15 mouse cellular contexts compared by ENCODE assay signal in the genomic region with DNA sequence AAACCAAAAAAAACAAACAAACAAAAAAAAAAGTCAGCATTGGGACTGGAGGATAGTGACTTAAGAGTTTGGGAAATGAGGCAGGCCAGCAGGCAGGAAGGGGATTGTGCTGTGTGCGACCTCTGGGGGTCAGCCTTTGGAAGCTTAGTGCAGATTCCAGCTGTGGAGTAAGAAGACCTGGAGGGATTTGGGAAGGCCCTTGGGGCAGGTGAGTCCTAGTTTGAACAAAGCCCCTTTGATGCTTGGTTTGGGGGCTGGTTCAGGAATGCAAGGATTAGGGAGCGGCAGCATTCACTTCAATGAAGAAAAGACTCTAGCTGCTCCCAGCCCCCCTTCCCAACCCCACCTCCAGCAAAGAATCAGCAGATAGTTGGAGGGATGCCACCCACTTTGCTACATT.
"Had no signal": no experiment of that assay in that cellular context is flagged by ENCODE, and none has a peak within 500 bp of the region (broad histone marks: within the 10 kb centered on the region; RNA-seq: fewer than 3 reads in every experiment).

No protein-coding gene starts in this region.

- DNase-seq: kidney, adult 9 months; kidney, postnatal 10 days; kidney, postnatal 4 days; lung, adult 2 months; lung, postnatal 14 days; retina, postnatal 1 day; thymus, postnatal 4 days had no signal

- ATAC-seq: midbrain, embryonic 16.5 days had no signal

- H3K27me3 ChIP-seq: liver, embryonic 15.5 days; midbrain, embryonic 12.5 days; neural tube, embryonic 13.5 days had no signal

- H3K4me3 ChIP-seq: left cerebral cortex, adult 2 months; limb, embryonic 10.5 days; liver, embryonic 15.5 days; midbrain, embryonic 12.5 days; neural tube, embryonic 13.5 days had no signal

- H3K36me3 ChIP-seq: limb, embryonic 10.5 days; liver, embryonic 15.5 days; midbrain, embryonic 12.5 days; neural tube, embryonic 13.5 days had no signal

- H3K9ac ChIP-seq: liver, embryonic 15.5 days; midbrain, embryonic 12.5 days; neural tube, embryonic 13.5 days had no signal

- H3K27ac ChIP-seq: left cerebral cortex, adult 2 months; limb, embryonic 10.5 days; liver, embryonic 15.5 days; macrophage; midbrain, embryonic 12.5 days; neural tube, embryonic 13.5 days had no signal

- H3K9me3 ChIP-seq: limb, embryonic 10.5 days; liver, embryonic 15.5 days; midbrain, embryonic 12.5 days; neural tube, embryonic 13.5 days had no signal

- H3K4me2 ChIP-seq: liver, embryonic 11.5 days; liver, embryonic 15.5 days; midbrain, embryonic 12.5 days; neural tube, embryonic 13.5 days had no signal
